Mouse (Mus musculus) forebrain, postnatal 0 days (tissue): ENCODE results near the gene Lmnb2. TPM values are rescaled to one million over a fixed set of nuclear protein-coding genes. Genes with fewer than 3 reads are reported as not detected.

Experiments used
- ATAC-seq: fragments of 200-750 bp; cut with Nextera tagmentation; 2 replicates; pipeline ENCODE4 v1.8.0; 2017; ENCODE audit warnings: mild to moderate bottlenecking, moderate library complexity
- DNase-seq: peaks from one replicate; pipeline ENCODE4 v3.0.0-alpha.2; 2015
- H3K27ac ChIP-seq: fragments of 300-500 bp; sonication (generic); 2 replicates; pipeline ENCODE4 v1.5.1; 2014; ENCODE audit warnings: low read depth, mild to moderate bottlenecking, antibody characterized with exemption, low read length, moderate library complexity, mixed read lengths
- H3K27me3 ChIP-seq: fragments of 300-500 bp; sonication (generic); 2 replicates; pipeline ENCODE4 v1.6.1; 2014; ENCODE audit warnings: mild to moderate bottlenecking, low read length, mixed read lengths; ENCODE audit not compliant: insufficient read depth
- H3K36me3 ChIP-seq: fragments of 300-500 bp; sonication (generic); 2 replicates; pipeline ENCODE4 v1.6.1; 2014; ENCODE audit warnings: mild to moderate bottlenecking, moderate library complexity; ENCODE audit not compliant: insufficient read depth
- H3K4me1 ChIP-seq: fragments of 300-500 bp; sonication (generic); 2 replicates; pipeline ENCODE4 v1.6.1; 2014; ENCODE audit warnings: antibody characterized with exemption; ENCODE audit not compliant: insufficient read depth
- H3K4me2 ChIP-seq: fragments of 300-500 bp; sonication (generic); 2 replicates; pipeline ENCODE4 v1.6.1; 2014; ENCODE audit warnings: low read depth, mild to moderate bottlenecking, moderate library complexity
- H3K4me3 ChIP-seq: fragments of 300-500 bp; sonication (generic); 2 replicates; pipeline ENCODE4 v1.5.1; 2014; ENCODE audit warnings: low read depth, low read length, mixed read lengths
- H3K9ac ChIP-seq: fragments of 300-500 bp; sonication (generic); 2 replicates; pipeline ENCODE4 v1.6.1; 2014; ENCODE audit warnings: mild to moderate bottlenecking
- H3K9me3 ChIP-seq: fragments of 300-500 bp; sonication (generic); 2 replicates; pipeline ENCODE4 v1.6.1; 2016; ENCODE audit warnings: low read length
- CTCF ChIP-seq: sonication (generic); IDR thresholded peaks from 2 replicates; pipeline ENCODE4 v1.5.1; 2016; ENCODE audit warnings: antibody characterized with exemption, control low read depth, low read depth
- WGBS: fragments of 180-500 bp; shearing (Covaris S2); extraction: QIAGEN DNeasy Blood & Tissue Kit; methylation state at CpG from one replicate; pipeline ENCODE4 v1.1.7; 2014; 5-methylcytosine and 5-hydroxymethylcytosine counted together
- polyA plus RNA-seq: library from polyadenylated mRNA; unstranded; fragments of >200 nt; fragmentation: Nextera tagmentation; extraction: Ambion mirVana; gene quantifications from 2 replicates; pipeline ENCODE4 v1.2.1, GENCODE M21; 2015
- total RNA-seq: library from RNA; depleted of rRNA; stranded (reverse); fragments of >200 nt; gene quantifications from 2 replicates; pipeline ENCODE4 v1.2.3, GENCODE M21; 2014

Gene Lmnb2
- total and polyA plus RNA-seq, 2 experiments from 2014 or later = 24.5 to 46.1 TPM

- Histone ChIP-seq H3K9ac (no peak overlapping the region), H3K27me3 (no peaks in the 10 kb centered on the region), H3K27ac (no peak overlapping the region), H3K4me1 (0 out of 2 replicates have a peak, but pooled peaks cover 6% of the 10 kb centered on the region), H3K9me3 (no peaks in the 10 kb centered on the region), H3K4me3 (no peak overlapping the region), H3K4me2 (no peak overlapping the region), H3K36me3 (peaks cover 21% of the 10 kb centered on the region)
- ATAC-seq (no peak), DNase-seq (no peak)
- TF ChIP-seq CTCF = no peak
- WGBS = 73% methylated on average over 4 of the region's 4 CpGs
These were observed 2.3 kb downstream of the Lmnb2 start for GRCm38 (mm10) chr10:80915736-80916135.

GRCm38 (mm10) chr10:80915260-80915659 lies 2.8 kb downstream of the Lmnb2 start:
- H3K4me2 ChIP-seq = no peak overlapping the region
- WGBS = 84% methylated on average over 2 of the region's 2 CpGs
- DNase-seq = no peak
- H3K4me1 ChIP-seq = 0 out of 2 replicates have a peak, but pooled peaks cover 6% of the 10 kb centered on the region
- H3K36me3 ChIP-seq = peaks cover 24% of the 10 kb centered on the region
- H3K4me3 ChIP-seq = no peak overlapping the region
- no peaks in the 10 kb centered on the region for H3K9me3 ChIP-seq
- no peak overlapping the region for H3K27ac ChIP-seq
- no peaks in the 10 kb centered on the region for H3K27me3 ChIP-seq
- H3K9ac ChIP-seq = no peak overlapping the region
- ATAC-seq = no peak
- TF ChIP-seq CTCF = no peak

GRCm38 (mm10) chr10:80914253-80914656 lies 3.8 kb downstream of the Lmnb2 start:
- Histone ChIP-seq H3K9me3 (no peaks in the 10 kb centered on the region), H3K27ac (no peak overlapping the region), H3K4me3 (no peak overlapping the region), H3K4me2 (no peak overlapping the region), H3K9ac (no peak overlapping the region), H3K27me3 (no peaks in the 10 kb centered on the region), H3K36me3 (peaks cover 34% of the 10 kb centered on the region), H3K4me1 (0 out of 2 replicates have a peak, but pooled peaks cover 6% of the 10 kb centered on the region)
- ATAC-seq = no peak
- no peak for DNase-seq
- 92% methylated on average over 5 of the region's 5 CpGs for WGBS
- TF ChIP-seq CTCF = no peak

- Histone ChIP-seq H3K9me3 (no peaks in the 10 kb centered on the region), H3K4me2 (no peak overlapping the region), H3K4me3 (no peak overlapping the region), H3K4me1 (0 out of 2 replicates have a peak, but pooled peaks cover 6% of the 10 kb centered on the region), H3K27ac (no peak overlapping the region), H3K9ac (no peak overlapping the region), H3K36me3 (peaks cover 42% of the 10 kb centered on the region), H3K27me3 (no peaks in the 10 kb centered on the region)
- TF ChIP-seq CTCF = no peak
- DNase-seq (no peak), ATAC-seq (no peak)
- 94% methylated on average over 7 of the region's 8 CpGs for WGBS
These were observed 4.6 kb downstream of the Lmnb2 start for GRCm38 (mm10) chr10:80913364-80914011.

- H3K27ac ChIP-seq = no peak overlapping the region
- 0 out of 2 replicates have a peak, but pooled peaks cover 6% of the 10 kb centered on the region for H3K4me1 ChIP-seq
- no peak overlapping the region for H3K4me2 ChIP-seq
- no peaks in the 10 kb centered on the region for H3K9me3 ChIP-seq
- no peak for TF ChIP-seq CTCF
- peaks cover 57% of the 10 kb centered on the region for H3K36me3 ChIP-seq
- ATAC-seq (no peak), DNase-seq (no peak)
- H3K27me3 ChIP-seq = no peaks in the 10 kb centered on the region
- H3K4me3 ChIP-seq = no peak overlapping the region
- no peak overlapping the region for H3K9ac ChIP-seq
These were observed 6.2 kb downstream of the Lmnb2 start for GRCm38 (mm10) chr10:80911891-80912290.

GRCm38 (mm10) chr10:80911354-80911753 lies 6.7 kb downstream of the Lmnb2 start:
- 91% methylated on average over 4 of the region's 4 CpGs for WGBS

GRCm38 (mm10) chr10:80909375-80910162 lies 8.5 kb downstream of the Lmnb2 start:
- ATAC-seq (no peak), DNase-seq (no peak)
- H3K4me2 ChIP-seq = no peak overlapping the region

More at GRCm38 (mm10) chr10:80911354-80911753, 6.7 kb downstream of the Lmnb2 start:
- TF ChIP-seq CTCF = no peak
- H3K9ac ChIP-seq = no peak overlapping the region
- no peak overlapping the region for H3K4me2 ChIP-seq
- peaks cover 59% of the 10 kb centered on the region for H3K36me3 ChIP-seq
- H3K27ac ChIP-seq = no peak overlapping the region
- no peaks in the 10 kb centered on the region for H3K9me3 ChIP-seq
- no peaks in the 10 kb centered on the region for H3K27me3 ChIP-seq
- ATAC-seq (no peak), DNase-seq (no peak)
- 0 out of 2 replicates have a peak, but pooled peaks cover 1% of the 10 kb centered on the region for H3K4me1 ChIP-seq
- H3K4me3 ChIP-seq = no peak overlapping the region

More at GRCm38 (mm10) chr10:80909375-80910162, 8.5 kb downstream of the Lmnb2 start:
- Histone ChIP-seq H3K4me1 (no peaks in the 10 kb centered on the region), H3K9me3 (no peaks in the 10 kb centered on the region), H3K27me3 (no peaks in the 10 kb centered on the region), H3K27ac (no peak overlapping the region), H3K4me3 (no peak overlapping the region), H3K9ac (no peak overlapping the region), H3K36me3 (peaks cover 75% of the 10 kb centered on the region)
- WGBS = 96% methylated on average over 22 of the region's 22 CpGs
- no peak for TF ChIP-seq CTCF
